Mouse (Mus musculus) C2C12 (cell line): ENCODE results near the gene Vmn1r17. TPM values are rescaled to one million over a fixed set of nuclear protein-coding genes. Genes with fewer than 3 reads are reported as not detected.
"Not testable (repeated sequence)": the region's sequence is repeated elsewhere in the genome, so short reads cannot be mapped to it uniquely, and the experiment has no call there.

ENCODE experiments used
- H3K27me3 ChIP-seq: one replicate; pipeline ENCODE4 v1.6.1; 2011; ENCODE audit not compliant: control insufficient read depth, insufficient read depth, insufficient read length
- H3K36me3 ChIP-seq: one replicate; pipeline ENCODE4 v1.6.1; 2011; ENCODE audit not compliant: control insufficient read depth, insufficient read depth
- H3K4me3 ChIP-seq: one replicate; pipeline ENCODE4 v1.5.1; 2011; ENCODE audit warnings: mild to moderate bottlenecking, control low read depth; ENCODE audit not compliant: poor library complexity, insufficient read depth, severe bottlenecking
- H3K79me2 ChIP-seq: one replicate; pipeline ENCODE4 v1.6.1; 2011; ENCODE audit not compliant: control insufficient read depth, insufficient read depth
- H3K79me3 ChIP-seq: one replicate; pipeline ENCODE4 v1.6.1; 2011; ENCODE audit warnings: low read depth, control low read depth
- H3ac ChIP-seq: one replicate; pipeline ENCODE3; 2011; ENCODE audit warnings: low read depth; ENCODE audit not compliant: control insufficient read depth, insufficient read length
- CEBPB ChIP-seq: IDR thresholded peaks from one replicate; pipeline ENCODE4 v1.6.1; 2011; ENCODE audit warnings: low read depth, mild to moderate bottlenecking, control low read depth, moderate library complexity
- CTCF ChIP-seq: IDR thresholded peaks from one replicate; pipeline ENCODE4 v1.5.1; 2011; ENCODE audit not compliant: control insufficient read depth, insufficient read depth, insufficient read length
- FOSL1 ChIP-seq: IDR thresholded peaks from one replicate; pipeline ENCODE4 v1.8.0; 2011; ENCODE audit warnings: mild to moderate bottlenecking, low read length; ENCODE audit not compliant: poor library complexity, insufficient read depth, severe bottlenecking
- MAX ChIP-seq: IDR thresholded peaks from one replicate; pipeline ENCODE4 v1.6.1; 2011; ENCODE audit warnings: mild to moderate bottlenecking, control low read depth
- MYOD1 ChIP-seq: IDR thresholded peaks from one replicate; pipeline ENCODE4 v1.6.1; 2011; ENCODE audit warnings: low read depth; ENCODE audit not compliant: control insufficient read depth, insufficient read length
- MYOG ChIP-seq: IDR thresholded peaks from one replicate; pipeline ENCODE4 v1.6.1; 2011; ENCODE audit not compliant: control insufficient read depth, insufficient read length; ENCODE audit errors: extremely low read depth
- USF1 ChIP-seq: IDR thresholded peaks from one replicate; pipeline ENCODE4 v1.6.1; 2011; ENCODE audit warnings: low read depth, mild to moderate bottlenecking, control low read depth, moderate library complexity
- long read RNA-seq, 2 experiments: library from polyadenylated mRNA; unstranded; transcript quantifications; one replicate each; pipeline ENCODE4 v2.0.0; 2019 to 2020
- polyA plus RNA-seq: library from polyadenylated mRNA; unstranded; fragments of >200 nt; fragmentation: generic; extraction: Trizol; gene quantifications from one replicate; pipeline ENCODE4 v1.2.1, GENCODE M21; 2012; ENCODE audit warnings: missing spikeins

The Vmn1r17 gene
- polyA plus RNA-seq = not detected
- long read RNA-seq, experiment 1 = 0 reads
- long read RNA-seq, experiment 2 = 0 reads

DNA sequence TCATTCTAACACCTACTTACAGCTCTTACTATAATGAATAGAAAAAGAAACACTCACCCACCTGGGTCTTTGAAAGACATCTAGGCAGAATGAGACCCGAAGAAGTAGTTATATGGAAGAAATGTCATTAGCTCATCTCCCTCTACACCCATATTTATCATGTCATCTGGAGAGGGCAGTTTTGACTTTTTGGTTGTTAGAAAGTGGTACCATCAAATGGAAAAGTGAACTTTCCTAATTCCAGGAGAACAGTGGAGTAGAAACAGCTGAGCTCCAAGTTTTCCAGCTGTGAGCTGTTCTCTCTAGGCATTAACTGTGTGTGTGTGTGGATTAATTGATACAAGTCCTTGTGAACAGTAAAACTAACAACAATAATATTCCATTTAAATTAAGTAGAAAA lies at the start of gene Vmn1r17:
Vmn1r17 (minus strand) TSS at position 101 of the 400 bp plus-strand sequence.
- no peaks in the 10 kb centered on the region for H3K79me3 ChIP-seq
- no peaks in the 10 kb centered on the region for H3K27me3 ChIP-seq
- H3K79me2 ChIP-seq = no peaks in the 10 kb centered on the region
- no peak within 1 kb of the TSS for H3K4me3 ChIP-seq
- H3ac ChIP-seq = no peak within 1 kb of the TSS
- no peak for TF ChIP-seq MAX
- TF ChIP-seq USF1 = no peak
- TF ChIP-seq MYOD1 = no peak
- TF ChIP-seq FOSL1 = no peak
- no peak for TF ChIP-seq CEBPB
- TF ChIP-seq MYOG = no peak
- TF ChIP-seq CTCF = no peak
- H3K36me3 ChIP-seq = no peaks in the 10 kb centered on the region

DNA sequence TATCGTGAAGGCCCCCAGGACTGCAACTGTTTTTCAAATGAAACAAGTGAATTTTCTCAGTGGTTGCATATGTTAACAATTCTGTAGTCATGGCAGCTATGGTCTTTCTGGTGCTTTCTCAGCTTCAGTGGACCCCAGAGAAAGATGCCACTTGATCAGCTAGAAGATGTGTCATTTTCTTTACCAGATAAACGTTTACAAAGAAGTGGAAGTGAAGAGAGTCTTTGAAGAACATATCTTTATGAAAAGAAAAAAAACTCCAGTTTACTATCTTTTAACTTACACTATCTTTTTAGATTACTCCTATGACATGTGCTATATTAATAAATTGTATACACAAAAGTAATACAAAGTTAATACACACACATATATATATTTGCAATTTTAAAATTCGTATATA lies 40.0 kb upstream of the Vmn1r17 start, which contains the start of gene Vmn1r19:
Vmn1r19 (plus strand) TSS at position 301 of the 400 bp plus-strand sequence.
- not testable (repeated sequence) for H3K27me3 ChIP-seq, H3K4me3 ChIP-seq, H3K36me3 ChIP-seq, H3ac ChIP-seq, H3K79me2 ChIP-seq, H3K79me3 ChIP-seq

- Histone ChIP-seq H3K79me2 (no peaks in the 10 kb centered on the region), H3K4me3 (no peak within 1 kb of the TSS), H3K36me3 (no peaks in the 10 kb centered on the region), H3K27me3 (no peaks in the 10 kb centered on the region), H3ac (no peak within 1 kb of the TSS), H3K79me3 (no peaks in the 10 kb centered on the region)
- TF ChIP-seq USF1 (no peak), FOSL1 (no peak), MYOD1 (no peak), MAX (no peak), MYOG (no peak)
These were observed 32.2 kb upstream of the Vmn1r17 start, which contains the start of gene Vmn1r18 for GRCm38 (mm10) chr6:57395683-57396082. Vmn1r18 (minus strand) TSS chr6:57395783.

DNA sequence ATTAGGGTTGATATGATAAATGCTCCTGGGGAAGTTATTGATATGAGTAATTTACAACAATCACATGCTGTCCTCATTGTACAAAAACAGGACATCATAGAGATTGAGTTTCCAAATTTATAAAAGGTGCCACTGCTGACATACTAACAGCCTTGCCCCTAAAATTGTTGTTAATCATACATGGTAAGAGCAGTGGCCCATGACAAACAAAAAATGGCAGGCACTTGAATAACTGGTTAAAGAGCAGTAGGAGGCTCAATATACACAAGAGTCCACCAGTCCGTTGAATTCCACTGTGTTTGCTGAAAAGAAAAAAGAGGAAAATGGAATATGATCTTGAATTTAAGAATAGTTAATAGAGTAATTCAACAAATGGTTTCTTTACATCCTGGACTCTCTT lies 4.0 kb upstream of the Vmn1r17 start:
- Histone ChIP-seq H3K36me3 (no peaks in the 10 kb centered on the region), H3K27me3 (no peaks in the 10 kb centered on the region), H3K79me2 (no peaks in the 10 kb centered on the region), H3ac (no peak overlapping the region), H3K4me3 (no peak overlapping the region), H3K79me3 (no peaks in the 10 kb centered on the region)
- no peak for TF ChIP-seq MYOD1
- no peak for TF ChIP-seq USF1
- TF ChIP-seq MAX = no peak
- TF ChIP-seq MYOG = no peak
- no peak for TF ChIP-seq CTCF
- TF ChIP-seq FOSL1 = no peak
- TF ChIP-seq CEBPB = no peak

GRCm38 (mm10) chr6:57365866-57366265 lies 2.3 kb upstream of the Vmn1r17 start:
- not testable (repeated sequence) for H3ac ChIP-seq, H3K4me3 ChIP-seq, H3K36me3 ChIP-seq, H3K79me2 ChIP-seq, H3K27me3 ChIP-seq, H3K79me3 ChIP-seq

- H3K27me3 ChIP-seq = no peaks in the 10 kb centered on the region
These were observed 6.7 kb downstream of the Vmn1r17 start for GRCm38 (mm10) chr6:57356864-57357263.

GRCm38 (mm10) chr6:57329394-57329793 lies 34.1 kb downstream of the Vmn1r17 start, which contains the start of gene Vmn1r16:
Vmn1r16 (minus strand) TSS chr6:57329494.
- no peaks in the 10 kb centered on the region for H3K79me3 ChIP-seq
- H3K27me3 ChIP-seq = no peaks in the 10 kb centered on the region
- H3K79me2 ChIP-seq = no peaks in the 10 kb centered on the region
- no peak within 1 kb of the TSS for H3ac ChIP-seq
- no peaks in the 10 kb centered on the region for H3K36me3 ChIP-seq
- no peak within 1 kb of the TSS for H3K4me3 ChIP-seq
- no peak for TF ChIP-seq MYOG
- TF ChIP-seq CEBPB = no peak
- TF ChIP-seq USF1 = no peak
- TF ChIP-seq MYOD1 = no peak
- TF ChIP-seq FOSL1 = no peak
- no peak for TF ChIP-seq CTCF
- TF ChIP-seq MAX = no peak

More at GRCm38 (mm10) chr6:57356864-57357263, 6.7 kb downstream of the Vmn1r17 start:
- TF ChIP-seq CEBPB (no peak), MYOD1 (no peak), MYOG (no peak)
- Histone ChIP-seq H3K79me3 (no peaks in the 10 kb centered on the region), H3K4me3 (no peak overlapping the region), H3K36me3 (no peaks in the 10 kb centered on the region), H3K79me2 (no peaks in the 10 kb centered on the region), H3ac (no peak overlapping the region)
